Mouse (Mus musculus) liver, embryonic 15.5 days (tissue): ENCODE data around the gene Ctsh. TPM values are rescaled to one million over a fixed set of nuclear protein-coding genes. Genes with fewer than 3 reads are reported as not detected.

ENCODE experiments used
- ATAC-seq: fragments of 200-750 bp; cut with Nextera tagmentation; 2 replicates; pipeline ENCODE4 v1.8.0; 2017; ENCODE audit warnings: moderate number of reproducible peaks, mild to moderate bottlenecking, moderate library complexity; ENCODE audit not compliant: insufficient read depth
- H3K27ac ChIP-seq: fragments of 300-500 bp; sonication (generic); replicated peaks from 2 replicates; pipeline ENCODE4 v1.5.1; 2015; ENCODE audit warnings: mild to moderate bottlenecking, inconsistent platforms
- H3K27me3 ChIP-seq: fragments of 300-500 bp; sonication (generic); 2 replicates; pipeline ENCODE4 v1.6.1; 2015; ENCODE audit warnings: mild to moderate bottlenecking, inconsistent platforms
- H3K36me3 ChIP-seq: fragments of 300-500 bp; sonication (generic); replicated peaks from 2 replicates; pipeline ENCODE4 v1.6.1; 2015; ENCODE audit warnings: moderate library complexity, mild to moderate bottlenecking, inconsistent platforms
- H3K4me1 ChIP-seq: fragments of 300-500 bp; sonication (generic); replicated peaks from 2 replicates; pipeline ENCODE4 v1.6.1; 2015; ENCODE audit warnings: inconsistent platforms
- H3K4me2 ChIP-seq: fragments of 300-500 bp; sonication (generic); 2 replicates; pipeline ENCODE4 v1.6.1; 2015; ENCODE audit warnings: moderate library complexity, mild to moderate bottlenecking, inconsistent platforms
- H3K4me3 ChIP-seq: fragments of 300-500 bp; sonication (generic); replicated peaks from 2 replicates; pipeline ENCODE4 v1.5.1; 2015; ENCODE audit warnings: mild to moderate bottlenecking, inconsistent platforms
- H3K9ac ChIP-seq: fragments of 300-500 bp; sonication (generic); 2 replicates; pipeline ENCODE4 v1.6.1; 2015; ENCODE audit warnings: moderate library complexity, mild to moderate bottlenecking, inconsistent platforms
- H3K9me3 ChIP-seq: fragments of 300-500 bp; sonication (generic); replicated peaks from 2 replicates; pipeline ENCODE4 v1.6.1; 2016; ENCODE audit warnings: inconsistent platforms
- WGBS: fragments of 180-500 bp; shearing (Covaris S2); methylation state at CpG from one replicate; pipeline ENCODE4 v1.1.7; 2015; ENCODE audit warnings: mixed read lengths; ENCODE audit not compliant: insufficient replicate concordance; 5-methylcytosine and 5-hydroxymethylcytosine counted together
- polyA plus RNA-seq: library from polyadenylated mRNA; unstranded; fragments of >200 nt; fragmentation: Nextera tagmentation; extraction: Ambion mirVana; gene quantifications from 2 replicates; pipeline ENCODE4 v1.2.1, GENCODE M21; 2015

Gene Ctsh
- 123 and 132 TPM in 2 replicates for polyA plus RNA-seq

DNA sequence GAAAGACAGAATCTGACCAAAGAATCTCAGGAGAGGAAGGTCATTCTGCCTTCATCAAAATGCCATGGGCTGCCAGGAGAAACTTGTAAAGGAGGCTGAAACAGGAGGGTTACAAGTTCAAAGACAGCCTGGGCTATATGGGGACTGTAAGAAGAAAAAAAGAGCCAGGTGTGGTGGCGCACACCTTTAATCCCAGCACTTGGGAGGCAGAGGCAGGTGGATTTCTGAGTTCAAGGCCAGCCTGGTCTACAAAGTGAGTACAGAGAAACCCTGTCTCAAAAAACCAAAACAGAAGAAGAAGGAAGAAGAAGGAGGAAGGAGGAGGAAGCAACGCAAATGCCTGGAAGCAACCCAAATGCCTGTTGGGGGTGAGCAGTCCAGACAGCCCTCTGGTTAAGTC lies at the start of gene Ctsh:
TSS of gene Ctsh (plus strand) at position 301 of the 400 bp plus-strand sequence.
- WGBS: 51% methylated on average over 2 of the region's 2 CpGs
- no peak for ATAC-seq

DNA sequence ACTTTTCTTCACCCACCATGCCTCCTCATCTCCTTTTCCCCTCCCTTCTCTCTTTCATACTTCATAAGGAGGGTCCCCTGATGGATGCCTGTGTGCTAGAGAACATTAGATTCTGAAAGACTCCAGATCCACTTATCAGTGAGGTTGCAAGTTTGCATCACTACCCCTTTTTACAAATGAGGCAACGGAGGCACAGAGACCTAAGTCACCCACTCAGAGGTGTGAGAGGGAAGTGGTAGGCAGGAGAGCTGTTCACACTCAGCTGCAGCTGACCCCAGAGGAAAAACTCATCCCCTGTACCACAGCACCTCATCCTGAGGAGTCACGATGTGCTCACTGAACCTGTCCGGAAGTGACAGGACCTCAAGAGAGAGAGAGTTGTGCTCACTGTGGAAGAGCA lies 47.5 kb upstream of the Ctsh start:
- no peak overlapping the region for H3K4me3 ChIP-seq
- no peak overlapping the region for H3K4me2 ChIP-seq
- H3K27me3 ChIP-seq: no peaks in the 10 kb centered on the region
- ATAC-seq: no peak
- H3K36me3 ChIP-seq: no peaks in the 10 kb centered on the region
- H3K9ac ChIP-seq: no peak overlapping the region
- no peaks in the 10 kb centered on the region for H3K4me1 ChIP-seq
- 51% methylated on average over 3 of the region's 3 CpGs for WGBS
- no peak overlapping the region for H3K27ac ChIP-seq
- H3K9me3 ChIP-seq: no peaks in the 10 kb centered on the region

More for the DNA sequence above, at the start of gene Ctsh:
- Histone ChIP-seq H3K9me3 (no peaks in the 10 kb centered on the region), H3K9ac (peak within 1 kb of the TSS; percentile 39; the same call in 1 of the 2 replicates), H3K4me2 (peak within 1 kb of the TSS; percentile 54), H3K36me3 (no peaks in the 10 kb centered on the region), H3K27ac (peak within 1 kb of the TSS; percentile 67), H3K27me3 (peaks cover 12% of the 10 kb centered on the region), H3K4me3 (peak within 1 kb of the TSS; percentile 58), H3K4me1 (no peaks in the 10 kb centered on the region; the same call in 1 of the 2 replicates)

DNA sequence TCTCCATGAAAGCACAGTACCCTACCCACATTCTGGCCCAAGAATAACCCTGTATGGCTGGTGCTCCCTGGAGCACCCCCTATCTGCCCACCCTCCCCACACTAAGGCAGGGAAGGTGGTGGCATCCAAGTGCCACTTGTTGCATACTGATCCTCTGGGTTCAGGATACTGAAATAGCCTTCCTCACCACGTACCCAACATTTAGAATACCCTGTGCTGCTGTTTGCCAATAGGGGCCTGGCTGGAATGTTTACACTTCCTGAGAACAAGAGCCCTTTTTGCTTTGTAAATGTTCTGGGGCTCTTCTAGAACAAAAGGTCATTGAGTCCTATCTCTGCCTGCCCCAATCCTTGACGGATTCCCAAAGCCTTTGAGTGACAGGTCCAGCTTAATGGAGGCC lies 46.9 kb upstream of the Ctsh start:
- 26% methylated on average over 2 of the region's 2 CpGs for WGBS
- H3K36me3 ChIP-seq: no peaks in the 10 kb centered on the region
- H3K27me3 ChIP-seq: no peaks in the 10 kb centered on the region
- H3K9ac ChIP-seq: no peak overlapping the region
- no peak for ATAC-seq
- H3K4me2 ChIP-seq: no peak overlapping the region
- no peaks in the 10 kb centered on the region for H3K9me3 ChIP-seq
- no peak overlapping the region for H3K4me3 ChIP-seq
- no peak overlapping the region for H3K27ac ChIP-seq
- no peaks in the 10 kb centered on the region for H3K4me1 ChIP-seq

DNA sequence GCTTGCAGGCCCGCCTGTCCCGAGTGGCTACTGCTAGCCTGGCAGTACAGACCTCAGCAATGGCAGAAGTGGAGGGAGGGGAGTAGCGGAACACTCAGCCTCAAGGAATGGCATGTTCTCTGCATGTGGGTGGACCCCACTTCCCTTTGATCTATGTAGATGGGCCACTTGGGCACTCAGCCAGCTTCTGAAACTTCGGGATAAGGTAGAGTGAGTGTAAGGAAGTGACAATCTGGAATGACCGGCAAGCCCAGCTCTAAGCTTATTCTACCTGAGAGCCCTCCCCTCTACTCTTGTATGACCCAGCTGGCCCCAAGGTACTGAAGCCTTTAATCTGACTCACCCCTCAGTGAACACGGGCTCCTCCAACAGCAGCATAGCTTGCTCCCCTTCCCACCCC lies 45.8 kb upstream of the Ctsh start:
- Histone ChIP-seq H3K36me3 (no peaks in the 10 kb centered on the region), H3K9me3 (no peaks in the 10 kb centered on the region), H3K9ac (no peak overlapping the region), H3K4me2 (no peak overlapping the region), H3K27me3 (no peaks in the 10 kb centered on the region), H3K4me3 (no peak overlapping the region), H3K27ac (no peak overlapping the region), H3K4me1 (no peaks in the 10 kb centered on the region)
- ATAC-seq: no peak
- WGBS: 56% methylated on average over 6 of the region's 6 CpGs

DNA sequence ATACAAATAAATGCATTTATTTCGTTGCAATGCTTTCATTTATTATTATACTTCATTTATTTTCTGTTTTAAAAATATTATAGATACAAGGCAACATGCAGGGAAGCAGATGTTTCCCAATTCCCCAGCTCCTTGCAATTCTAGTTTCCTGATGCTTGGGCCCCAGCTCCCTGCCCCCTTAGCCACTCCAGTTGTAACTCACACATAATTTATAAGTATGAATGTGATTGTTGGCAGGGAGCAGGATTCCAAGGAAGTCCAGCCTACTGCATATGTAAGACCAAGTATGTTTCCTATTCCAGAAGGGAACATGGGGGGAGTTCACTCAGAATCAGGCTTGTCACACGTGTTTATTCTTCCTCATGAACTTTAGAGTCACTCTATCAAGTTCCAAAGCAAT lies 42.1 kb upstream of the Ctsh start:
- Histone ChIP-seq H3K27ac (no peak overlapping the region), H3K9ac (no peak overlapping the region), H3K27me3 (no peaks in the 10 kb centered on the region), H3K9me3 (no peaks in the 10 kb centered on the region), H3K36me3 (no peaks in the 10 kb centered on the region), H3K4me3 (no peak overlapping the region), H3K4me2 (no peak overlapping the region), H3K4me1 (no peaks in the 10 kb centered on the region)
- no peak for ATAC-seq
- 34% methylated on average over 2 of the region's 2 CpGs for WGBS

DNA sequence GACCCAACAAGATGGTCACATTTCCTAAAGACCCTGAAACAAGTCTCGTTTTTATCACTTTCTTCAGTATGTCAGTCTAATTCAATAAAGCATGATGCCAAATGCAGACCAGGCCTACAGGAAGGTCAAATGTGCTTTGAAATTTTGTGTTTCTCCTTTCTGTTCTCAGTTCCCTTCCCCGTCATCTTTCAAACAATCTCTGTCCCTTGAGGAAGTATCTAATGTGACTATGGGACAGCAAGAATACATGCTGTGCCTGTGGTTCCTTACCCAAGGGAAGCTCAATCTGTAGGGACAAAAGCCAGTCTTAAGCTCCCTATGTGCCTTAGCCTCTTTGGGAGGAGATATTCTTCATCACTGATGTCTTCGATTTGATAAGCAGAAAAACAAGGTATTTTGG lies 39.3 kb upstream of the Ctsh start:
- Histone ChIP-seq H3K36me3 (no peaks in the 10 kb centered on the region), H3K9ac (no peak overlapping the region), H3K4me1 (no peaks in the 10 kb centered on the region), H3K4me3 (no peak overlapping the region), H3K27ac (no peak overlapping the region), H3K4me2 (no peak overlapping the region), H3K9me3 (no peaks in the 10 kb centered on the region), H3K27me3 (no peaks in the 10 kb centered on the region)
- 52% methylated on average over 3 of the region's 3 CpGs for WGBS
- ATAC-seq: no peak

DNA sequence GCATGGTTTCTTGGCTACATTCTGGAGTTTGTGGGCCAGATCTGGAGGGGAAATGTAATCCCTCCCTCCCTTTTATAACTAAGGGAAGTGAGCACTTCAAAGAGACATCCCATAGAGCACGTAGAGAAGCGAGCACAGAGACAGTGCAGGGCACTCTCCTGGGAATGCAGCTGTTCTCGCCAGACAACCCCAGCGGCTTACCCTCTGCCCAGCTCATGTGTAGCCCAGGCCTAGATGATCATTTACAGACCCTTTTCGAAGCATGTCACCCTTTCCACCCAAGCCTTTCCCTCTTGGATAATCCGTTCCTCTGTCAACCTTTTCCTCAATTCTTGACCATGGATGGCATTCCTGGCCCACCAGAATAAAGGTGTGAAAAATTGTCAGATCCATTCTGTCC lies 37.7 kb upstream of the Ctsh start:
- no peaks in the 10 kb centered on the region for H3K9me3 ChIP-seq
- H3K4me3 ChIP-seq: no peak overlapping the region
- H3K27ac ChIP-seq: no peak overlapping the region
- WGBS: 61% methylated on average over 6 of the region's 6 CpGs
- no peak overlapping the region for H3K4me2 ChIP-seq
- no peaks in the 10 kb centered on the region for H3K4me1 ChIP-seq
- ATAC-seq: no peak
- no peaks in the 10 kb centered on the region for H3K27me3 ChIP-seq
- H3K36me3 ChIP-seq: no peaks in the 10 kb centered on the region
- no peak overlapping the region for H3K9ac ChIP-seq

DNA sequence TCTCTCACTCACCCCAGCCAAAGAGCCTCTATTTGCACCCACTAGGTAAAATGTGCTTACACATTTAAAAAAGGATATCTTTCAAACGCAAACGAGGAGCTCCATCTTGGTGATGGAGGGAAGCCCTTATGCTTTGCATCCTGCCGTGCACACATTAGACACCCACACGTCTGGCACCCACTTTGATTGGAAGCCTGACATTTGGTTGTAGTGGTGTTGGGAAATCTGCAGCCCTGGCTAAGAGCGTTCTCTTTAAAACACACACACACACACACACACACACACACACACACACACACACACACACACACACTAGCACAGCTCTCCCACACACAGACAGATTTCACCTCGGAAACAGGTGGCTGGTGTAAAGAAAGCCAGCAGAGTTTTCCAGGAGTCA lies 33.1 kb upstream of the Ctsh start:
- no peaks in the 10 kb centered on the region for H3K9me3 ChIP-seq
- WGBS: 57% methylated on average over 6 of the region's 6 CpGs
- no peak overlapping the region for H3K4me3 ChIP-seq
- no peaks in the 10 kb centered on the region for H3K36me3 ChIP-seq
- H3K4me1 ChIP-seq: no peaks in the 10 kb centered on the region
- no peak overlapping the region for H3K9ac ChIP-seq
- H3K27me3 ChIP-seq: no peaks in the 10 kb centered on the region
- no peak overlapping the region for H3K4me2 ChIP-seq
- no peak for ATAC-seq
- no peak overlapping the region for H3K27ac ChIP-seq

DNA sequence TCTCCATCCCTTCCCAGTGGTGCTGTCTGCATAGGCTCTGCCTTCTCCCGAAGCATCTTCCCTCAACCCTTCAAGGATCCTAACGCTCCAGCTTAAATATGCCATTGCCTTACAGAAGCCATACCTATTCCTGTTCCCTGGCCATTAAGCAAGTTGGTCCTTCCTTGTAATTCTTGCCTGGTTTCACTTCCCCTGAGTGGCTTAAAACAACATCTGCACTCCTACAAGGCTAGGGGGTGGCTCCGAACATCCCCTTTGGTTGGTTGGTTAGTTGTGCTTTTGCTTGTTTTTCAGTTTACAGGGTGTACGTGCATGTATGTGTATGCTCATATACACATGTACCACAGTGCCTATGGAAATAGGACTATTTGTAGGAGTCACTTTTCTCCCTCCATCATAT lies 32.5 kb upstream of the Ctsh start:
- no peak overlapping the region for H3K4me3 ChIP-seq
- H3K27me3 ChIP-seq: no peaks in the 10 kb centered on the region
- no peaks in the 10 kb centered on the region for H3K36me3 ChIP-seq
- no peak overlapping the region for H3K4me2 ChIP-seq
- H3K4me1 ChIP-seq: no peaks in the 10 kb centered on the region
- no peak overlapping the region for H3K27ac ChIP-seq
- H3K9me3 ChIP-seq: no peaks in the 10 kb centered on the region
- 62% methylated on average over 4 of the region's 4 CpGs for WGBS
- H3K9ac ChIP-seq: no peak overlapping the region
- ATAC-seq: no peak

DNA sequence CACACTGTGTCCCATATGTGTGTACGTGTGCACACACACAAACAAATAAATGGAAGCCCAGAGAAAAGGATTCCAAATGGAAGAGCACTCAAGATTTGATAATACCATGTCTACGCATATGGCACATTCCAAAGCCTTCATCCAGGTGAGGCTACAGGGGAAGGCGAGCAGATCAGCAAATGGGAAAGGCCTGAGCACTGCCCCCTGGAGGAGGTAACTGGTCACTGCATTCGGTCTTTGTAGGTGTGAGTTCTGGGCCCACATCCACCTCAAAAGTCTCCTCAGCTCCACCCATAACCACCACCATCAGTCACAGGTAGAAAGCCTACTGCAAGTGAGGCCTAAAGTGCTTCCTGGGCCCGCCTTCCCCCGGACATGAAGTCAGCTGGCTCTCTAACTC lies 26.2 kb upstream of the Ctsh start:
- Histone ChIP-seq H3K4me3 (no peak overlapping the region), H3K4me2 (no peak overlapping the region), H3K27ac (no peak overlapping the region), H3K4me1 (no peaks in the 10 kb centered on the region), H3K9ac (no peak overlapping the region), H3K36me3 (no peaks in the 10 kb centered on the region), H3K9me3 (no peaks in the 10 kb centered on the region), H3K27me3 (no peaks in the 10 kb centered on the region)
- WGBS: 72% methylated on average over 6 of the region's 6 CpGs
- no peak for ATAC-seq

DNA sequence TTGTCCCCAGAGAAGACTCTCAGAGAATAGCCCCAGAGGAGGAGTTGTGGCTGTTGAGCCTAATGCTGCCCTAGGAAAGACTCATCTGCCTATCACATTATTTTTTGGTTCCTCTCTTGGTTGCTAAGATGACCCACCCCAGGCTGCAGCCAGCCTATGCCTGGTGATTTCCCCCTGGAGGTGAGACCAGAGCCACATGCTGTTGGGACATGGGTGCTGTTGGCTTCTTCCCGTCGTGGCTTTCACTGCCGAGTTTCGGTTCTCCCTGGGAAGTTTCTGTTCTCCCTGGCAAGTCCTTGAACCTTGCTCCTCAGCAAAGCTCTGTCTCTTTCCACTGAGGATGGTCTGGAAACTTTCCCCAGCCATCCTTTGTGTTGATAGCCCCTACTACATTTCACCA lies 20.0 kb upstream of the Ctsh start:
- no peak overlapping the region for H3K9ac ChIP-seq
- H3K36me3 ChIP-seq: no peaks in the 10 kb centered on the region
- H3K27me3 ChIP-seq: no peaks in the 10 kb centered on the region
- H3K4me1 ChIP-seq: no peaks in the 10 kb centered on the region
- no peak overlapping the region for H3K4me2 ChIP-seq
- H3K9me3 ChIP-seq: no peaks in the 10 kb centered on the region
- ATAC-seq: no peak; the same call in 1 of the 2 replicates
- 66% methylated on average over 4 of the region's 4 CpGs for WGBS
- H3K4me3 ChIP-seq: no peak overlapping the region
- H3K27ac ChIP-seq: no peak overlapping the region

DNA sequence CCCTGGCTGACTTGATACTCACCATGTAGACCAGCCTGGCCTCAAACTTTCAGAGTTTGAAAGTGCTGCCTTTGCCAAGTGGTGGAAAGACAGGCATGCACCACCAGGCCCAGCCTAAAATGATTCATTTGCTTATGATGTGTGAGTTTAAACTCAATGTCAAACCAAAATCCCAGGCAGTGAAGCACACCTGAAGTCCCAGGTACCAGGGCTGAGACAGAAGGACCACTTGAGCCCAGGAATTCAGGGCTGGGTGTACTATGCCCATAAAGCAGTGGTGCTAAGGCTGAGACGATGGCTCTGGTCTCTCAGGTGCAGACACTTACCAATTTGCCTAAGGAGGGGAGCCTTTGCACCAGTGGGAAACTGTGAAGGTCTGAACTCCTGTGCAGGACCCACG lies 18.8 kb upstream of the Ctsh start:
- H3K27ac ChIP-seq: no peak overlapping the region
- no peak overlapping the region for H3K9ac ChIP-seq
- 38% methylated on average over 2 of the region's 2 CpGs for whole genome bisulfite sequencing
- H3K36me3 ChIP-seq: no peaks in the 10 kb centered on the region
- no peak for ATAC-seq
- H3K27me3 ChIP-seq: no peaks in the 10 kb centered on the region
- no peak overlapping the region for H3K4me2 ChIP-seq
- no peak overlapping the region for H3K4me3 ChIP-seq
- H3K9me3 ChIP-seq: no peaks in the 10 kb centered on the region
- H3K4me1 ChIP-seq: no peaks in the 10 kb centered on the region
